Mouse (Mus musculus) gastrocnemius, postnatal 4 days (tissue): ENCODE data around the gene Mindy4. TPM values are rescaled to one million over a fixed set of nuclear protein-coding genes. Genes with fewer than 3 reads are reported as not detected.

ENCODE experiments used
- DNase-seq, 2 experiments: peaks; one replicate each; pipeline ENCODE4 v3.0.0; 2021 to 2022; ENCODE audit warnings: low spot score in 2 of 2, mixed read lengths in 2 of 2
- total RNA-seq, 2 experiments: library from RNA; stranded (reverse); gene quantifications; 2 replicates each; pipeline ENCODE4 v1.2.3; 2021

Mindy4 gene
- total RNA-seq, 2 experiments from 2014 or later, result 4.1 to 4.4 TPM

DNA sequence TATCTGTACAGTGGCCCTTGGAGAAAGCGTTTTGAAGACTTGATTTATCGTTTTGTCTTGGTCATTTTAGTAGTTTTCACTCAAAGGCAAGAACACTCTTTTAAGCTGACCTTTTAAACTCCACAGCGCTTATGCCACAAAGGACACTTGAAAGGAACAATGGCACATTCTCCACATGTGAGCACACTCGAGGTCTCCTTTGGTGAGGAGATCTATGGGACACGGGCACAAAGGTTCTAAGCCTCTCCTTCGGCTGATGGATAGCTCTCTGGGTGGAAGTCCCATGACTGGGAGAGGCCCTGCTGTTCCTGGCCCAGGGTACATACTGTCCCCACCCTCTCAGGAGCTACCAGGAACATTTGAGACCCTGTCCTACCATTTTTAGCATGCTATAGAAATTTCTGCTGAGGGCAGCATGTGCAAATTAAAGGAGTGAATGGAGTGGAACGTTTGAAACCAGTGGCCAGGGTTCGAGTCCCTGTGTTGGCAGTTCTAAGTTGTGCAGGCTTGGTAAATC is 49.6 kb downstream of the Mindy4 start:
- no peak for DNase-seq

DNA sequence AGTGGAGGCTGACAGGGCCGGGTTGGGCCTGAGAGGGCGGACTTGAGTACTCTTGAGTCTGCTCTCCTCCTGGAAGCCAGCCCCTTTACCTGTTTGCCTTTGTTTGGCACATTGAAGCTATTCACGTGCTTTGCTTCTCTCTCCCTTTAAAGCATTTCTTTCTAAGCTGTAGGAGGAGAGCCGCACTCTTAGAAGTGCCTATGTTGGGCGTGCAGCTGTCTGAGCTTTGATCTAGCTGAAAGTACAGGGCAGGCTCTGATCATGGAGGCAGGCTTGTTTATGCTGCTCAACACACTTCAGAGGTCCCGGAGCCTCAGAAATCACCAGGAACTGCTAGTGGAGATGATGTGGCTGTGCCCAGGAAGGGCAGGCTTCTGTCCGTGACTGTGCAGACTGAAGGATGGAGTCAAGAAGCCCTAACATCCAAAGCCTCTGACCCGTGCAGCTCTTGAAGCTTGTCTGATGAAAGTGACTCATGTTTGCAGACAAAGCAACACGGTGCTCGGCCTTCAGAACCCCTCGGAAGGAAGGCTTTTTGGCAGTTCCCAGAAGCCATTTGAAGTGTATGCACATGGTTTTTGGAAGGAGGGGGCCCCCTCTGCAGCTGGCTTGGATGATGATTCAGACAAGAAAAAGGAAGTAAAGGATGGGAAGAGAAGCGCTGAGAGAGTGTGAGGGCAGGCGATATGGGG is 53.5 kb downstream of the Mindy4 start:
- DNase-seq, result no peak

- DNase-seq, result no peak
Observed at GRCm38 (mm10) chr6:55257246-55257645, 54.1 kb downstream of the Mindy4 start.

DNA sequence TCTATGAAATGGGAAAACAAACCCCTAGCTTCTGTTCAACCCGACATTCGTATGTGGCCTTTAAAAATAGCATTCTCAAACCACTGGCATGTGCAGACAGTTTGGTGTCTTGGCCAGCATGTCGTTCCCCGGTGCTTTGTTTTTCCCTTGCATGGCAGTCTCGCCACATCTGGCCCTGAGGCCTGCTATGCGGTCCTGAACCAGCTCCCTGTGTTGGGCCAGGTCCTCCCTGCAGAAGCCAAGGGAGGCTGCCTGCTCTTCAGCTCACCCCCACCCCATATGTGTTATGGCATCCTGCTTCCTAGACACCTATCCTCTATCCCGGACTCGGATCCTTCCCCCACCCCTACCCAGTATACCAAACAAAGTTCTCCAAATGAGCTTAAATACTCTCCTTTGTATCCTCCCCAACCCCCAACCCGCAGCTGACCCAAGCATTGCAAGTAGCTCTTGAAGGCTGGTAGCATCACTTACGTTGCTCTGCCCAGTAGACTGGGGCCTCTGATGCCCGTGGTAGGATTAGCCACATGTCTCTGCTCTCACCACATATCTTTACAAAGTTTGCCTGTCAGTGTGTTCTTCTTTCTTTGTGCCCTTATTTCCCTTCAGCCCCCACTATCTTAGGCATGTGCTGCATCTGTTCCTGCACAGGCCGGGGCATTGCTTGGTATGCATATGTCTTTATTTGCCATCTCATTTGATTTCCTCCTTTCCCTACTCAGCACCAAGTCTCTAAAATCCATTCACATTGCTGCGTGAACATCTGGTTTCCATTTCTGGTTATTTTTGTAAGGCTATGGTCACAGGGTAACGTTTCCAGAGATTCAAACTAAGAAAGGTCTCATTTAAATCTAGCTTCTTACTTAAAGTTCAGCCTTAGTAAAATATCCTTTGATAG is 55.5 kb downstream of the Mindy4 start:
- DNase-seq, result no peak

GRCm38 (mm10) chr6:55262161-55262560 is 59.0 kb downstream of the Mindy4 start:
- DNase-seq, result no peak

GRCm38 (mm10) chr6:55263490-55264046 is 60.4 kb downstream of the Mindy4 start:
- DNase-seq, result no peak

DNA sequence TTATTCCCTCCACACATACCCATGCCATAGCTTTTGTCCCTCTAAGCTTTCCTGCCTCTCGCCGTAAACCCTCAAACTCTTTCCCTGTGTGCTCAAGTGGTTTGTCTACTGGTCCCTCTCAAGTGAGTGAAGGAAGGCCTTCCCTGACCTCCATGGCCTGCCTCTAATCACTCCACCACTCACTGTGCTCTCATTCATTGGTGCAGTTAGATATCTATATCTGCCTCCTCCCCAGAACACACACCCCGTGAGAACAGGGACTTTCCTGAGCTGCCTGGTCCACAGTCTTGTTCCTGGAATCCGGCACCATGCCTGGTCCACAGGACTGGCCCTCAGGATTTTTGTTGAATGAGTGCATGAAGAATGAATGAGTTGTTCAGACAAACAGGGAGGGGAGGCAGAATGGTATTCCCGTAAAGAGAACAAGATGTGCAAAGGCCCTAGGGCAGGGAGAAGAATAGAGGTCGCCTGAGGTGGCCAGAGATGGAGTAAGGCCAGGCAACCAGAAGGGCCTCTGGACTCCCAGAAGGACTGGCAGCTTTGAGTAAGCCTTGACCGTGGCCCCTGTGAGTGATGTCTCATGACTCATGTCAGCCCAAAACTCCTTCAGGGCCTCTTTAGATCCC is 61.7 kb downstream of the Mindy4 start:
- DNase-seq, result no peak

GRCm38 (mm10) chr6:55272952-55273351 is 69.8 kb downstream of the Mindy4 start:
- no peak for DNase-seq

GRCm38 (mm10) chr6:55273463-55273862 is 70.3 kb downstream of the Mindy4 start:
- no peak for DNase-seq

GRCm38 (mm10) chr6:55275000-55275399 is 71.8 kb downstream of the Mindy4 start:
- DNase-seq, result no peak

DNA sequence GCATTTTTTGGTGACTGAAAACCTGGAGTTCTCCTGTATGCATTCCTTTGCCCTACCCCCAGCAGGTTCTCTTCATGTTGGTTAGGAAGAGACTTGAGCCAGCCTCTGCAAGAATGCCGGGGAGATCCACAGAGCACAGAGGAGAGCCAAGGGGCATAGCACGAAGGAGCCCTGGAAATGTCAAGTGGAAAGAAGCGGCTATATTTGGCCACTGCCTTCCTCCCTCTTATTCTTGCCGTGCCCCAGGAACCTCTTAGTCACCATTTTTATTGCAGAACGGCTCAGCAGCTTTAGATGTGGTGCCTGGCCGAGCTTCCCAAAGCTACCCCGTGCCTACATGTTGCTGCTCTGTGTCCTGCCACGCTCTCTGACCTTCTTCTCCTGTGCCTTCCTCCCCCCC is 72.6 kb downstream of the Mindy4 start:
- DNase-seq, result no peak

DNA sequence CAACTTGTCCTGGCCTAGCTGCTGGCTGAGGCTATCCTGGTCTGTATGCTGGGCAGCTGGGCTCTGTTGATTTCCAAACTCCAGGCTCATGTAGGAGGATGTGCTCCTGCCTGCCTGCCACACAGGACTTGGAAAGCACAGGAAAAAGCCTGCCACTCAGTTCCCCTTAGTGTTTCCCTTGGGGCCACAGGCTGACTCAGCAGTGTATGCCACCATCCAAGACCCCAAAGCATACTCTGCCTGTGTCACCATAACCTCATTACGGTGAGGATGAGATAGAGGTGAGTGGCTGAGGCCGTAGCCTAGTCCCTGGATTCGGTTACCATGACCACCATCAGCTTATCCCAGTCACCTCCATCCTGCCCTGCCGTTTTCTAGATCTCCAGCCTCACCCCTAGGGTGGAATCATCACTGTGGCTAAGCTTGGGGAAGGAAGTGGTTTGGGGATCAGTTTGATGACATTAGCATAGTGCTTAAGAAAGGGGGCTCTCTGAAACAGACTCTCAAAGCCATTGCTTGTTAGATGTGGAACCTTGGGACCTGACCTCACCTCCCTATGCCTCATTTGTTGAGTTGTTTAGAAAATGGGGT is 73.6 kb downstream of the Mindy4 start:
- DNase-seq, result no peak

- DNase-seq, result no peak
Observed at GRCm38 (mm10) chr6:55278086-55278485, 74.9 kb downstream of the Mindy4 start.

- no peak for DNase-seq
Observed at GRCm38 (mm10) chr6:55278520-55278919, 75.3 kb downstream of the Mindy4 start.

DNA sequence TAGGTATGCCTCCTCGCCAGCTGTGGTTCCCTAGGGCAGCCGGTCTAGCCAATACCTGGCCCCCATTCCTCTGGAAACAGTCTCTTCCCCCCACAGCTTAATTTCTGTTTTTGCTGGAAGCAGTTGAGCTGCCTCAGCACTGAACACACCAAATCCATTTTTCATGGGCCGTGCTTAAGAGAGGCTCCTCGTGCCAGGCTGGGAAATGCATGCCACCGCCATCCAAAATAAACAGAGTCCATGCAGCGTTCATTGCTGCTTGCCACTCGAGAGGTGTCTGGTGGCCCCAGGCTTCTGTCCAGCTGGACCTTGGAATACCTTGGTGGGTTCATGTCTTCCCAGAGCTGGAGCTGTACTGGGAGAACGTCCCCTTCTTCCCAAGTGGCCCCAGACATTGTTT is 77.8 kb downstream of the Mindy4 start:
- DNase-seq, result no peak

- DNase-seq, result no peak
Observed at GRCm38 (mm10) chr6:55281687-55282086, 78.5 kb downstream of the Mindy4 start.

GRCm38 (mm10) chr6:55282348-55282747 is 79.2 kb downstream of the Mindy4 start:
- no peak for DNase-seq

- DNase-seq, result no peak
Observed at GRCm38 (mm10) chr6:55285218-55285617, 82.0 kb downstream of the Mindy4 start.

- no peak for DNase-seq
Observed at GRCm38 (mm10) chr6:55288007-55288602, 84.9 kb downstream of the Mindy4 start.

- peak in 1 of 2 experiments; percentile 36 for DNase-seq
Observed at GRCm38 (mm10) chr6:55294549-55295131, 91.5 kb downstream of the Mindy4 start.
